Mouse (Mus musculus) left cerebral cortex, adult 8-10 months (tissue): ENCODE measurements around the gene Tmem117. TPM values are rescaled to one million over a fixed set of nuclear protein-coding genes. Genes with fewer than 3 reads are reported as not detected.

Source experiments
- DNase-seq, 2 experiments: peaks; one replicate each; pipeline ENCODE4 v3.0.0; 2022; ENCODE audit warnings: low spot score in 2 of 2
- total RNA-seq, 4 experiments: library from RNA; stranded (reverse); gene quantifications; 2 replicates each; pipeline ENCODE4 v1.2.4; 2022

Tmem117 gene
- total RNA-seq, 4 experiments from 2014 or later, result 8.2 to 10.0 (median 9.2) TPM

GRCm38 (mm10) chr15:94648430-94648829 lies 19.4 kb downstream of the Tmem117 start:
- no peak for DNase-seq

- no peak for DNase-seq
Observed at GRCm38 (mm10) chr15:94649071-94649765, 20.2 kb downstream of the Tmem117 start.

- no peak for DNase-seq
Observed at GRCm38 (mm10) chr15:94649766-94650120, 20.7 kb downstream of the Tmem117 start.

GRCm38 (mm10) chr15:94651350-94651749 lies 22.3 kb downstream of the Tmem117 start:
- no peak for DNase-seq

GRCm38 (mm10) chr15:94651969-94652842 lies 23.2 kb downstream of the Tmem117 start:
- DNase-seq, result peak in 1 of 2 experiments; percentile 65

- DNase-seq, result no peak
Observed at GRCm38 (mm10) chr15:94652843-94653206, 23.8 kb downstream of the Tmem117 start.

GRCm38 (mm10) chr15:94655811-94656323 lies 26.8 kb downstream of the Tmem117 start:
- no peak for DNase-seq

- no peak for DNase-seq
Observed at GRCm38 (mm10) chr15:94657882-94658281, 28.9 kb downstream of the Tmem117 start.

- DNase-seq, result no peak
Observed at GRCm38 (mm10) chr15:94658392-94659111, 29.5 kb downstream of the Tmem117 start.

GRCm38 (mm10) chr15:94659112-94659437 lies 30.0 kb downstream of the Tmem117 start:
- no peak for DNase-seq

GRCm38 (mm10) chr15:94660913-94661312 lies 31.9 kb downstream of the Tmem117 start:
- no peak for DNase-seq

GRCm38 (mm10) chr15:94661398-94661797 lies 32.4 kb downstream of the Tmem117 start:
- DNase-seq, result no peak

- DNase-seq, result no peak
Observed at GRCm38 (mm10) chr15:94664612-94665011, 35.6 kb downstream of the Tmem117 start.

- DNase-seq, result no peak
Observed at GRCm38 (mm10) chr15:94681135-94681534, 52.1 kb downstream of the Tmem117 start.

GRCm38 (mm10) chr15:94684269-94684668 lies 55.2 kb downstream of the Tmem117 start:
- no peak for DNase-seq

GRCm38 (mm10) chr15:94687176-94687575 lies 58.1 kb downstream of the Tmem117 start:
- no peak for DNase-seq

GRCm38 (mm10) chr15:94687629-94688028 lies 58.6 kb downstream of the Tmem117 start:
- DNase-seq, result no peak

GRCm38 (mm10) chr15:94689195-94689883 lies 60.3 kb downstream of the Tmem117 start:
- no peak for DNase-seq

GRCm38 (mm10) chr15:94689884-94690231 lies 60.8 kb downstream of the Tmem117 start:
- no peak for DNase-seq

- peak; percentile 64 to 65 for DNase-seq
Observed at GRCm38 (mm10) chr15:94722759-94723158, 93.7 kb downstream of the Tmem117 start.

GRCm38 (mm10) chr15:94732104-94732503 lies 103.1 kb downstream of the Tmem117 start:
- DNase-seq, result peak in 1 of 2 experiments; percentile 41
